In genomic region chr5:24237201-24237600, GRCm38 (mm10) we compare ENCODE assay signal across 18 mouse cellular contexts.
DNase-seq lines count a peak whose midpoint lies in the region; TF ChIP-seq lines count a peak whose summit lies in the region.
"Had no signal": no experiment of that assay in that cellular context is flagged by ENCODE, and none has a peak within 500 bp of the region (broad histone marks: within the 10 kb centered on the region; RNA-seq: fewer than 3 reads in every experiment).

No protein-coding gene starts in this region.

- no peaks in the 10 kb centered on the region for H3K36me3 ChIP-seq in heart, adult 2 months (ENCODE audit: control insufficient read depth, insufficient read depth, low read length)
- H3K36me3 ChIP-seq: embryonic facial prominence, embryonic 10.5 days; G1E; heart, embryonic 10.5 days; hindbrain, embryonic 12.5 days had no signal

- H3K27ac ChIP-seq in heart, adult 2 months = no peak overlapping the region
- H3K27ac ChIP-seq: embryonic facial prominence, embryonic 10.5 days; heart, embryonic 10.5 days; hindbrain, embryonic 12.5 days had no signal

- no peaks in the 10 kb centered on the region for H3K4me1 ChIP-seq in heart, adult 2 months (ENCODE audit: control insufficient read depth, insufficient read depth, low read length)
- H3K4me1 ChIP-seq: embryonic facial prominence, embryonic 10.5 days; heart, embryonic 10.5 days; hindbrain, embryonic 12.5 days had no signal

- no peaks in the 10 kb centered on the region for H3K79me2 ChIP-seq in heart, adult 2 months (replicated peaks; ENCODE audit: control insufficient read depth, insufficient read depth, low read length)

- H3K27me3 ChIP-seq in heart, adult 2 months (ENCODE audit: control insufficient read depth, insufficient read depth, low read length) = no peaks in the 10 kb centered on the region
- H3K27me3 ChIP-seq: hindbrain, embryonic 12.5 days had no signal

- no peak overlapping the region for H3K9ac ChIP-seq in heart, adult 2 months (ENCODE audit: low read depth, low read length)
- H3K9ac ChIP-seq: hindbrain, embryonic 12.5 days had no signal

- TF ChIP-seq CTCF in heart, adult 2 months (IDR thresholded peaks at IDR 0.05) = no peak

- whole genome bisulfite sequencing in heart, adult 2 months = 74% methylated on average over 3 of the region's 3 CpGs

- TF ChIP-seq EP300 in heart, adult 2 months (IDR thresholded peaks at IDR 0.05; ENCODE audit: insufficient read depth, low read depth, low read length) = no peak

- DNase-seq in heart, adult 11 months = peak; percentile 76
- no peak for DNase-seq in heart, adult 2 months
- DNase-seq in cerebellum, adult 18-20 months = peak; percentile 25 to 39
- peak; percentile 45 for DNase-seq in cerebellum, adult 9-11 months
- peak; percentile 38 to 52 for DNase-seq in cerebellum, postnatal 36 days
- DNase-seq in adrenal gland, adult (ENCODE audit: inconsistent age in 2 of 2, low spot score in 1 of 2) = no peak
- no peak for DNase-seq in frontal cortex, adult 2 months (ENCODE audit: extremely low spot score in 1 of 2, low spot score in 1 of 2)
- no peak for DNase-seq in frontal cortex, postnatal 10 days (ENCODE audit: low spot score in 2 of 2)
- DNase-seq: adrenal gland, postnatal 14 days; B cell, adult 2 months; gastrocnemius, postnatal 25 days; heart, postnatal 10 days; heart, postnatal 4 days; kidney, adult 8-10 months had no signal

- H3K4me3 ChIP-seq in heart, adult 2 months = no peak overlapping the region
- H3K4me3 ChIP-seq: embryonic facial prominence, embryonic 10.5 days; heart, embryonic 10.5 days; hindbrain, embryonic 12.5 days had no signal

- TF ChIP-seq POLR2A in heart, adult 2 months (IDR thresholded peaks at IDR 0.05; ENCODE audit: insufficient read depth, low read depth, low read length) = no peak

- intact Hi-C loops in heart, adult 2 months (cut with DNase I) = no loop called here

Comparison
In these comparisons a context has a peak if more than half of its experiments do, and no peak if none do; other contexts are left out.
1. DNase-seq: peak in heart, adult 11 months (single experiment), cerebellum, adult 18-20 months (2 of 2), cerebellum, adult 9-11 months (single experiment) and cerebellum, postnatal 36 days (2 of 2); none in heart, adult 2 months (0 of 2), adrenal gland, adult (0 of 2), frontal cortex, adult 2 months (0 of 2) and frontal cortex, postnatal 10 days (0 of 2).